Mouse (Mus musculus): ENCODE results near the gene Susd1. TPM values are rescaled to one million over a fixed set of nuclear protein-coding genes. Genes with fewer than 3 reads are reported as not detected.
A peak's percentile ranks its signal among the peaks of the same experiment; 100 is the strongest.

Gene Susd1
- polyA plus RNA-seq, 1 experiment = 1.6 TPM

GRCm38 (mm10) chr4:59277958-59278357 lies 160.5 kb downstream of the Susd1 start:
- no peaks in the 10 kb centered on the region for H3K27me3 ChIP-seq (ENCODE audit: control insufficient read depth, insufficient read depth, low read length)
- H3K27ac ChIP-seq (ENCODE audit: insufficient read depth, low read depth, low read length) = no peak overlapping the region
- 92% methylated on average over 9 of the region's 9 CpGs for WGBS
- H3K4me1 ChIP-seq (ENCODE audit: control insufficient read depth, insufficient read depth, insufficient read length, low read length) = peaks cover 2% of the 10 kb centered on the region
- no peaks in the 10 kb centered on the region for H3K36me3 ChIP-seq (ENCODE audit: control insufficient read depth, insufficient read depth, low read length)
- no peak overlapping the region for H3K4me3 ChIP-seq (ENCODE audit: low read depth, low read length)
- no peak for TF ChIP-seq CTCF (IDR thresholded peaks at IDR 0.05; ENCODE audit: extremely low read depth, insufficient read length, insufficient replicate concordance, low read depth, low read length)
- TF ChIP-seq POLR2A (IDR thresholded peaks at IDR 0.05; ENCODE audit: low read depth, low read length) = no peak

- H3K4me1 ChIP-seq (ENCODE audit: control insufficient read depth, insufficient read depth, insufficient read length, low read length) = peaks cover 2% of the 10 kb centered on the region
- WGBS = 69% methylated on average over 2 of the region's 2 CpGs
- no peak overlapping the region for H3K4me3 ChIP-seq (ENCODE audit: low read depth, low read length)
- TF ChIP-seq POLR2A (IDR thresholded peaks at IDR 0.05; ENCODE audit: low read depth, low read length) (no peak), CTCF (IDR thresholded peaks at IDR 0.05; ENCODE audit: extremely low read depth, insufficient read length, insufficient replicate concordance, low read depth, low read length) (no peak)
- no peaks in the 10 kb centered on the region for H3K27me3 ChIP-seq (ENCODE audit: control insufficient read depth, insufficient read depth, low read length)
- no peaks in the 10 kb centered on the region for H3K36me3 ChIP-seq (ENCODE audit: control insufficient read depth, insufficient read depth, low read length)
- peak overlapping the region; percentile 26; the same call in 1 of the 2 replicates for H3K27ac ChIP-seq (ENCODE audit: insufficient read depth, low read depth, low read length)
Observed at GRCm38 (mm10) chr4:59275956-59276355, 162.5 kb downstream of the Susd1 start.

- H3K27ac ChIP-seq (ENCODE audit: insufficient read depth, low read depth, low read length) = no peak overlapping the region
- 79% methylated on average over 3 of the region's 3 CpGs for WGBS
- H3K4me3 ChIP-seq (ENCODE audit: low read depth, low read length) = no peak overlapping the region
- TF ChIP-seq CTCF (IDR thresholded peaks at IDR 0.05; ENCODE audit: extremely low read depth, insufficient read length, insufficient replicate concordance, low read depth, low read length) (no peak), POLR2A (IDR thresholded peaks at IDR 0.05; ENCODE audit: low read depth, low read length) (no peak)
- no peaks in the 10 kb centered on the region for H3K36me3 ChIP-seq (ENCODE audit: control insufficient read depth, insufficient read depth, low read length)
- H3K27me3 ChIP-seq (ENCODE audit: control insufficient read depth, insufficient read depth, low read length) = no peaks in the 10 kb centered on the region
- H3K4me1 ChIP-seq (ENCODE audit: control insufficient read depth, insufficient read depth, insufficient read length, low read length) = peaks cover 2% of the 10 kb centered on the region
Observed at GRCm38 (mm10) chr4:59275494-59275893, 162.9 kb downstream of the Susd1 start.

- no peak for TF ChIP-seq POLR2A (IDR thresholded peaks at IDR 0.05; ENCODE audit: low read depth, low read length)
- Histone ChIP-seq H3K4me3 (ENCODE audit: low read depth, low read length) (no peak overlapping the region), H3K4me1 (ENCODE audit: control insufficient read depth, insufficient read depth, insufficient read length, low read length) (peaks cover 2% of the 10 kb centered on the region), H3K27ac (ENCODE audit: insufficient read depth, low read depth, low read length) (0 out of 2 replicates have a peak overlapping the region, but pooled peaks have one; percentile 8), H3K27me3 (ENCODE audit: control insufficient read depth, insufficient read depth, low read length) (no peaks in the 10 kb centered on the region), H3K36me3 (ENCODE audit: control insufficient read depth, insufficient read depth, low read length) (no peaks in the 10 kb centered on the region)
- WGBS = 86% methylated on average over 4 of the region's 4 CpGs
Observed at GRCm38 (mm10) chr4:59274136-59274535, 164.3 kb downstream of the Susd1 start.

GRCm38 (mm10) chr4:59273342-59273741 lies 165.1 kb downstream of the Susd1 start:
- Histone ChIP-seq H3K36me3 (ENCODE audit: control insufficient read depth, insufficient read depth, low read length) (peaks cover 4% of the 10 kb centered on the region; the same call in 1 of the 2 replicates), H3K27me3 (ENCODE audit: control insufficient read depth, insufficient read depth, low read length) (no peaks in the 10 kb centered on the region), H3K4me3 (ENCODE audit: low read depth, low read length) (no peak overlapping the region), H3K27ac (ENCODE audit: insufficient read depth, low read depth, low read length) (no peak overlapping the region), H3K4me1 (ENCODE audit: control insufficient read depth, insufficient read depth, insufficient read length, low read length) (peaks cover 2% of the 10 kb centered on the region; the same call in 1 of the 2 replicates)
- TF ChIP-seq CTCF (IDR thresholded peaks at IDR 0.05; ENCODE audit: extremely low read depth, insufficient read length, insufficient replicate concordance, low read depth, low read length) = no peak
- TF ChIP-seq POLR2A (IDR thresholded peaks at IDR 0.05; ENCODE audit: low read depth, low read length) = no peak
- WGBS = 14% methylated on average over 1 of the region's 1 CpGs

GRCm38 (mm10) chr4:59265631-59266030 lies 172.8 kb downstream of the Susd1 start:
- WGBS = 79% methylated on average over 5 of the region's 5 CpGs
- Histone ChIP-seq H3K4me1 (ENCODE audit: control insufficient read depth, insufficient read depth, insufficient read length, low read length) (peaks cover 23% of the 10 kb centered on the region), H3K27me3 (ENCODE audit: control insufficient read depth, insufficient read depth, low read length) (no peaks in the 10 kb centered on the region), H3K36me3 (ENCODE audit: control insufficient read depth, insufficient read depth, low read length) (peaks cover 4% of the 10 kb centered on the region; the same call in 1 of the 2 replicates), H3K27ac (ENCODE audit: insufficient read depth, low read depth, low read length) (peak overlapping the region; percentile 44; the same call in 1 of the 2 replicates), H3K4me3 (ENCODE audit: low read depth, low read length) (no peak overlapping the region)
- TF ChIP-seq POLR2A (IDR thresholded peaks at IDR 0.05; ENCODE audit: low read depth, low read length) (no peak), CTCF (IDR thresholded peaks at IDR 0.05; ENCODE audit: extremely low read depth, insufficient read length, insufficient replicate concordance, low read depth, low read length) (no peak)

- WGBS = 71% methylated on average over 5 of the region's 5 CpGs
- no peaks in the 10 kb centered on the region for H3K27me3 ChIP-seq (ENCODE audit: control insufficient read depth, insufficient read depth, low read length)
- H3K4me3 ChIP-seq (ENCODE audit: low read depth, low read length) = no peak overlapping the region
- TF ChIP-seq CTCF (IDR thresholded peaks at IDR 0.05; ENCODE audit: extremely low read depth, insufficient read length, insufficient replicate concordance, low read depth, low read length) (no peak), POLR2A (IDR thresholded peaks at IDR 0.05; ENCODE audit: low read depth, low read length) (no peak)
- peaks cover 26% of the 10 kb centered on the region for H3K4me1 ChIP-seq (ENCODE audit: control insufficient read depth, insufficient read depth, insufficient read length, low read length)
- H3K27ac ChIP-seq (ENCODE audit: insufficient read depth, low read depth, low read length) = peak overlapping the region; percentile 11; the same call in 1 of the 2 replicates
- peaks cover 4% of the 10 kb centered on the region; the same call in 1 of the 2 replicates for H3K36me3 ChIP-seq (ENCODE audit: control insufficient read depth, insufficient read depth, low read length)
Observed at GRCm38 (mm10) chr4:59265182-59265581, 173.3 kb downstream of the Susd1 start.

Other genes with a start within 250 kb of the Susd1 start
- 9.6 and 109 TPM in 2 replicates for gene Ugcg, start 249.4 kb downstream of the Susd1 start, polyA plus RNA-seq (2012; rRNA removed)
- 20.1 and 45.8 TPM in 2 replicates for gene Ptbp3, start 110.7 kb upstream of the Susd1 start, polyA plus RNA-seq (2012; rRNA removed)
- gene Hsdl2, start 142.9 kb upstream of the Susd1 start, polyA plus RNA-seq (2012; rRNA removed) = 2.5 and 3.8 TPM in 2 replicates
- gene E130308A19Rik, start 187.6 kb upstream of the Susd1 start, polyA plus RNA-seq (2012; rRNA removed) = 1.6 and 4.3 TPM in 2 replicates

All from small intestine, adult 2 months (tissue).